Mouse (Mus musculus): Measurements from ENCODE around the gene Intu. TPM values are rescaled to one million over a fixed set of nuclear protein-coding genes. Genes with fewer than 3 reads are reported as not detected.

Intu gene
- total RNA-seq, 2 experiments from 2014 or later = 1.6 to 2.5 TPM

DNA sequence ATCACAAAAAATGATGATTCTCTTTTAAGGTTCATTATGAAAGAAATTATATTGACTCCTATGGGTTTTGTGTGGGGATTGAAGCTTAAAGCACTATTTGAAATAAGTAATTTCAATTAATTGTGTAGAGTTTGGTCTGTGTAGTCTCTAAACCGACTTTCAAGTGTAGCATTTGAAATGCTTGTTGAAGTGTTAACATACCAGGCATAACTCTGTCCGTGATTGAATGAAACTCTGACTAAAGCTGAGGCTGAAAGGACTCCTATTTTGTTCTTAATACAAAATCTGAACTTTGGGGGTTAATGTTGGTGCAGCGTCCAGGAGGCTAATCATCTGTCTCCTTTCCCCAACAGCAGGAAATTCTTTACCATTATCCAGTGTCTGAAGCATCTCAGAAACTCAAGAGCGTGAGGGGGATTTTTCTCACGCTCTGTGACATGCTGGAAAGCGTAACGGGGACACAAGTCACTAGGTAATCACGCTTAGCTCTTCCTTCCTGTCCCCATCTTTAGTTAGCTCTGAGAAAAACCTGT, 143.9 kb downstream of the Intu start:
- ATAC-seq (replicated peaks; ENCODE audit: poor library complexity, severe bottlenecking) = no peak

DNA sequence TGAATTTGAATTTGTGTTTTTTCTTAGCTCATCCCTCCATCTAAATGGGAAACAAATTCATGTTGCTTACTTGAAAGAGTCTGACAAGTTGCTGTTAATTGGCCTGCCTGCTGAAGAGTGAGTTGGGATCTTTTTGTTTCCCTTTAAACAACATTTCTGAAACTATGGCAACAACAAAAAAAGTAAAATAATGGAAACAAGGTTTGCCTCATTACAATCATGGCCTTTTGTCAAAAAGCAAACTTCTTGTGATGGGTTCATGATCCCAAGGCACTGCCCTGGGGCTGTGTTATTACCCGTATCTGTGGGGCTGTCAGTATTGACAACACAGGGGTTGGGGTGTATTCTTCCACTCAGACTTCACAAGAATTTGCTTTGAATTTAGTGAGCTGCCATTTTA, 147.8 kb downstream of the Intu start:
- ATAC-seq (replicated peaks; ENCODE audit: poor library complexity, severe bottlenecking) = no peak

DNA sequence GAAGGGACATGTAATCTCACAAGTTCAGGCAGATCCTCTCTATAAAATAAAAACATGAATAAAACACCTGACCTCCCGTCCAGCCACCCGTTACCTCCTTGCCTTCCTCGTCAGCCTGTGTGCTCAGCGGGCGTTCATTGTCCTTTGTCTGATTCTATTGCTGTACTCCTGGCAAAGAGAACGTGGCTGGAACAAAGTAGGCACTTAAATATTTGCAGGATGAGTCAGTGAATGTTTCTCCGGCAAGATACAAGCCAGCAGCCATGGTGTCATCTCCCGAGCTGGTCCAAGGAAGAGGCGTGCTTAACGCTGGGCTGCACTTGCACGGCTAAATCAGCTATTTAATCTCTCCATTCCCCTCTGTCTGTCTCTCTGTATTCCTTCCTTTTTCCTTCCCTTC, 151.3 kb downstream of the Intu start:
- ATAC-seq (replicated peaks; ENCODE audit: poor library complexity, severe bottlenecking) = no peak

DNA sequence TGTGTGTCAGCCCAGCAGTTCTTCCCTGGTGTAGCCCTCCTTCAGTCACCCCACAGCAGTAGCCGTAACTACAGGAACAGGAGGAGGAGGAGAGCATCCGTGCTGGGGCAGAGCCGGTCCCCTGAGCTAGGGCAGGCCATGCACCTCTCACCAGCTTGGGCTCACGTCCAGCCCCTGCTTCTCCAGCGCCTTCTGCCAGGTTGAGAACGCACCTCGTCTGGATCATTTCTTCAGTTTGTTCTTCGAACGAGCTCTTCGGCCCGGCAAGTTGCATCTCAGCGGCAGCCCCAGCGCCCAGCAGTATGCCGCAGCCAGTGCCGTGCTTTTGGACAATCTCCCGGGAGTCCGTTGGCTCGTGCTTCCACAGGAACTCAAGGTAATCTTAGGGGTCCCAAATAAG, 152.1 kb downstream of the Intu start:
- ATAC-seq (replicated peaks; ENCODE audit: poor library complexity, severe bottlenecking) = no peak

DNA sequence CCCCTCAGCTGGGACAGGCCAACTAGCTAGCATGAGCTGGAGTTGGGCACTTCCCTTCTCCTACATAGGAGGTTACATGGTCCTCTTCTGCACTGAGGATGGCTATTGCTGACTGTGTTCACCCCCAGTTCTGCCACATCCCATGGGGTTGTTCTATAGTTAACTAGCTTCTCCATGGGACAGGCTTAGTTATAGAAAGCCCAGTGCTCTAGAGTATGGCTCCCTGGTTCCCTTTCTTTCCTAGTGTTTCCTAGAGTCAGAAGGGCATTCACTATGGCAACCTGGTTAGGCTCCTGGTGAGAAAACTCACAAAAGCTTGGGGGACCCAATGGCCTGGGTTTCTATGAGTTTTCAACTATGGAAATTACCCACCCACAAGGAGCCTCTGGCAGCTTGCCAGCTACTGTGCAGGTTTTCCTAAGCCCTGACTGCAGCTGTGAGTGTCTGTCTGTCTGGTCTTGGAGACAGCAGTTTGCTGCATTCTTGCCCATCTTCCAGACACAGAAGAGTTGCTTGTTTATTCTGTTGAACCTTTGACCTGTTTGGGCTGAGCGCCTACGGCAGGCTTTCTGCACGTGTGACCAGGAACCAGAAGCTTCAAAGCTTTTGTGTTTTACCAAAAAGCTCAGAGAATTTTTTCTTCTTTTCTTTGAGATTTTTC, 154.9 kb downstream of the Intu start:
- ATAC-seq (replicated peaks; ENCODE audit: poor library complexity, severe bottlenecking) = no peak

DNA sequence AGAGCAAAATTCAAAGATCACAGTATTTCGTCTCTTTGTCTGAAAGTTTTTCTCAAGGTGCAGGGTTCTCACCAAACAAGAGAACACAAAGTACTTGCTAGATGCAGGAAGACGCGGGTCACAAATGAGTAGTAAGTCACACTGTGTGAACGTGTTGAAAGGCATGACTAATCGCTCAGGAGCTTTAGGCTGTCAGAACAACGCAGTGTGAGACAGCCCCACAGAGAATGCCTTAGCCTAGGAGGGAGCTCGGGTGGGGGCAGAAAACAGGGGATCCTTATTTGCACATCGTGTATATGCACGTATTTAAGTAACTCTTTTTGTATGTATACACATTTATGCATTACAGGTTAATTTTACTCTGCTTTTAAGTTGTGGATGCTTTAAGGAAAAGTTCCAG, 155.8 kb downstream of the Intu start:
- ATAC-seq (replicated peaks; ENCODE audit: poor library complexity, severe bottlenecking) = no peak

DNA sequence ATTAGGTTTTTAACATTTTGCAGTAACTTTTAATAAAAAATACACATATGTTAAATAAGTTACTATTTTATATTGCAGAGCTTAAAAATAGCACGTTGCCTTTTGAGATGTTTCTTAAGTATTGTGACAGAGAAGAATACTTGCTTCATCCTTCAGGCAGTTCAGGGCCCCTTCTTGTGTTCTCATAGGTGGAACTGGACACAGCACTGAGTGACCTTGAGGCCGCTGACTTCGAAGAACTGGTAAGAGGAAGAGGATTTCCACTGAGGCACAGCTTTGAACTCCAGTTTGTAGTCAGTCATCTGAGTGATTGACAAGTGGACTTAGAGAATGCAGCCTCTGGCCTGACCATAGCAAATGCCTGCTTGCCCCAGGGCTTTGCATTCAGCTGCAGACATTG, 156.5 kb downstream of the Intu start:
- peak; percentile 44; the same call in 1 of the 2 replicates for ATAC-seq (replicated peaks; ENCODE audit: poor library complexity, severe bottlenecking)

DNA sequence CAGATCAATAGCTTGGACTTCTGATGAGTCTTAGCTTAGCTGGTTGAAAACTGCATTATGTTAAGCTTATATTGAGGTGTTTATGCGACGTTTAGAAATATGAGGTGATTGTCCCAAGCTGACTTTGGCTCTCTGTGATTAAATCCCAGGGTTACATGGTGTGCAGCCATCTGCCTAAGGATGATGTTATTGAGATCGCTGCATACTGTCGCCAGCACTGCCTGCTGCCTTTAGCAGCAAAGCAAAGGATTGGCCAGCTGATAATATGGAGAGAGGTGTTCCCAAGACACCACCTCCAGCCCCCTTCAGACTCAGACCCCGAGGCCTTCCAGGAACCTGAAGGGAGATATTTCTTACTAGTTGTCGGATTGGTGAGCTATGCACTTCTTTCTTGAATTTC, 160.5 kb downstream of the Intu start:
- ATAC-seq (replicated peaks; ENCODE audit: poor library complexity, severe bottlenecking) = no peak

DNA sequence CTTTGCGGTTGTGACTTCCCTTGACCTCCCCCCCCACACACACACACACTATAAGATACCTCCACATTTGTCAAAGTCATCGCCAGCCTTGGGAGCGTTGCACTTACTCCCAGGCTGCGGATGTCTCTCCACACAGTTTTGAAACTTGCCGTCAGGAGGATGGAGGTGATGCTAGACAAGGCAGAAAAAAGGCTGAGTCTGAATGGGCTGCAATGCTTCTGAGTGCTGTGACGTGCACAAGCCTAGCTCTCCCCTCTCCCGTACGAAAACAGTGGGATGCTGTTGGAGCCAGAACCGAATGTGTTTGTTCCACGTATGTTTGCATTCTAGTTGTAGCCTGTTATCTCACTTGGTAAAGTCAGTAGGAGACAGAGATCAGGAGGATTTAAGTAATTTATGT, 162.3 kb downstream of the Intu start:
- ATAC-seq (replicated peaks; ENCODE audit: poor library complexity, severe bottlenecking) = no peak

DNA sequence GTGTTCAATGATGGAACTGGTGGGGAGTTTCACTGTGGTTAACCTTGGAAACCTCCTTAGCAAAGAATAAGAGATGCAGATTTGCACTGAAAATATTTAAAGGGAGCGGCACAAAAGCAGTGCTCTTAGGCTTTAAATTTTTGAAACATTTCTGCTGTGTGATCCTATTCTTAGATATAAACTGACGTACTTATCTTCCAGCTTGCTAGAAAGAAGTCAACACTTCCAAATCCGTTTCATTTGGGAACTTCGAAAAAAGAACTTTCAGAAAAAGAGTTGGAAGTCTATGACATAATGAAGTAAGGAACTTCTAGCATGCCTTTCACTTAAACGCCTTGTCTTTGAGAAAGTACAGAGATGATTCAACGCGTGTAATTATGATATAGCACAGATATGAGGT, 162.9 kb downstream of the Intu start:
- no peak for ATAC-seq (replicated peaks; ENCODE audit: poor library complexity, severe bottlenecking)

DNA sequence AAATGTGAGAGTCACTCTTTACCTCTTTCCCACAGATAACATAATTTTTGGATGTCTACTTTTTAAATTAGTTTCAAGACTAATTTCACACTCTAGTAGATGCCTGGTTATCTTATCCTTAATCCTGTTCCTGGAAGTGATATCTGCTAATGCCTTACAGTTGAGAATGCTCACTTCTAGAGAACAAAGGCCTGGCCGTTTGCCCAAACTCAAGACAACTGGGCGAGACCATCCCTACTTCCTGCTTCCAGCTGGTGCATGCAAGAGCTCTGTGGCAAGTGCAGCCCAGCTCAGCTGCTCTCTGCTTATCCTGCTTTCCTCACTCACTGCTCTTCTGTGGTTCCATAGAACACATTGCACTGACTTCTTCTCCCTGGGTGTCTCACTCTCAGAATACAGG, 163.4 kb downstream of the Intu start:
- peak; percentile 91 for ATAC-seq (replicated peaks; ENCODE audit: poor library complexity, severe bottlenecking)

DNA sequence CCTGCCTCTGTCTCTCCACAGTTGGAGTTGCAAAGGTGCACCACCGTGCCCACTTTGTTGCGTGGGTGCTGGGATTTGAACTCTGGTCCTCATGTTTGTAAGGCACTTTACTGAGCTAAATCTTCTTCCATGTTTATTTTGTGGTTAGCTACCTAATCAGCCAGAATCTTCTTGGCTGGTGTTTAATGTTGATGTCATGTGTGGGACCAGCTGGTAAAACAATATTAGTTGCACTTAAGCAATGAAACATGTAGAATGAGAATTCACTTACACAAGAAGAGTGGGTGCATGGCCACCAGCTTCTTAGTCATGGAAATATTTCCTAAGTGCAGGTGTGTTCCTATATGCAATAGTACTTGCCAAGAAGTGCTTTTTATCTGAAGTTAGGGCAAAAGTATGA, 164.1 kb downstream of the Intu start:
- ATAC-seq (replicated peaks; ENCODE audit: poor library complexity, severe bottlenecking) = no peak

DNA sequence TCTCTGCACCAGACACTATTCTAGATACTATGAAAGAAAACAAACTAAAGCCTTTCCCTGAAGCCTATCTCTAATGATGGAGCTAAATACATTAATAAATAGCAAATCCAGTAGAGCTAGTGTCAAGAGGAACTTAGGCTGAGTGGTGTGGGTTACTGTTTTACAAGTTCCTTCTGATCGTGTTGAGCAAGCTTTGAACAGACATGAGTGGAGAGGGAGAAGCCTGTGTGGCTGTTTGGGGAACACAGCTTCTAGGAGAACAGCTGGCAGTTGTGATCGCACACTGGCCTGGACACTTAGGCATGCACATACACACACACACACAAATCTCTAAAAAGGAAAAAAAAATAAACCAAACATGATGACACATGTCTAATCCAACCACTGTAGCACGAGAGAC, 167.7 kb downstream of the Intu start:
- ATAC-seq (replicated peaks; ENCODE audit: poor library complexity, severe bottlenecking) = peak; percentile 76

DNA sequence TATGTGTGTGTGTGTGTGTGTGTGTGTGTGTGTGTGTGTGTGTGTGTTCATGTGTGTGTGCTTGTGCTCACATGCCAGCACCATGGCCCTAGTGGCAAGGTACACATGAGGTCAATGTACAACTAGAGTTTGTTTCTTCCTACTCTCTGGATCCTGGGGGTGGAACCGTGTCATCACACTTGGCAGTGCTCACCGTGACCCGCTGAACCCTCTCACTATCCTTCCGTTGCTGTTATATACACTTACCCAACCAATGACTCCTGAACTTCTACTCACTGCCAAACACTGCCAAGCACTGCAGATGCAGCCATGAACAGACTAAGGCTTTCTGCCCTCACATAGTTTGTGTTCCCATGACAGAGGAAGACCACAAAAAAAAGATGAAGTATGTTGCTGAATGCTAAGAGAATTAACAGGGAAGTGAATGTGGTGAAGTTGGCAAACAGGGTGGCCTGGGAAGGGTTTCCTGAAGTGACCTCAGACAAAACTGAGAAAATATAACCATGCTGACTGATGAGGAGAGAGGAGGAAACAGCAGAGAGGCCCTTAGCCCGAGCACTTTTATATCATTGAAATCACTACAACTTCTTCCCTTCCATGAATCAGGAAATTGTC, 173.8 kb downstream of the Intu start:
- ATAC-seq (replicated peaks; ENCODE audit: poor library complexity, severe bottlenecking) = peak; percentile 92

DNA sequence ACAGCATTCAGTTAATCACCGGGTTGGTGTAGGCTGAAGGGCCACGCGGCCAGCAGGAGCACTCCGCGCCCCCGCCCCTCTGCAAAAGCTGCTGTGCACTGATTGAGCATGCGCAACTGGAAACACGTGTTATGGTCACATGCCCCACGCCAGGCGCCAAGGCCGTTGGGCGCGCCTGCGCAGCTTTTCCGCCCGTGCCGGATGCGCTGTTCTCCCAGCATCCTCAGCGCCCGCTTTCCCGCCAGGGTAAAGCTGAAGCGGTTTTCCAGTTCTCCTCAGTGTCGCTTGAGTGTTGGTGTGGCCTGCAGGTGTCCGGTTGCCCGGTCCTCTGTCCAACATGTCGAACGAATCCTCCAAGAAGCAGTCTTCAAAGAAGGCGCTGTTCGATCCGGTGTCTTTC, 177.6 kb downstream of the Intu start, which contains the start of gene Slc25a31:
Slc25a31 (plus strand) TSS at position 201 of the 400 bp plus-strand sequence.
- ATAC-seq (replicated peaks; ENCODE audit: poor library complexity, severe bottlenecking) = no peak

DNA sequence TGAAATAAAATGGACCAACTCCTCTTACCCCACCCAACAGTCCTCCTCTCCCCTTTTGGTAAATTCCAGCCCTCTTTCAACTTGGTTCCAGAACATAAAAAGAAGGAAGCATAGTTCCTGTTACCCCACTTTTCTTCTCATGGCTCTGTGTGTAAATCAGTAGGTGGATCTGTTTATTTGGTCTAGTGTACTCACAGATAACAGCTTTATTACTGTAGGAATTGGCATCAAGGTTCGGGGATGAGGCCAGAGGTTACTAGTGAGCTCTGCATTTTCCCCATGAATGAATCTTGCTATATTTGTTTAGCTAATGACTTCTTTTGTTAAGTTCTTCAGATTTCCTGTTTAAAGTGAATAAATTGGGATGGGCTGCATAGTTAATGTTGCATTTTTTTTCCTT, 185.0 kb downstream of the Intu start:
- no peak for ATAC-seq (replicated peaks; ENCODE audit: poor library complexity, severe bottlenecking)

DNA sequence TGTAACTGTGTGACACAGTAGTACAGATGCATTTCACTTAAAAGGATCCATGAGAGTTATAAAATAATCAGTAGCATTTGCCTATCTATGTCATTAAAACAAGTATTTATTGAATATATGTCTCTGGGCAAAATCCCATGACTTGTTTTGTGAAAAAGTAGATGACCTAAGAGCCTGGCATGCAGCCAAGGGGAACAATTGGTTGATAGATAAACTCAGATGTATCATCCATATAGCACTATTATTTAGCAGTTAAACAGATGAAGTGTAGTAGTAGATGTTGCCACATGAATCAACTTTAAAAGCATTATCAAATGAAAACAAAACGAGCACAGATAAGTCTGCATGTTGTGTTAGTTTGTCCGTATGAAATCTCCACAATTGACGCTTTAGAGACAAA, 187.9 kb downstream of the Intu start:
- ATAC-seq (replicated peaks; ENCODE audit: poor library complexity, severe bottlenecking) = no peak

DNA sequence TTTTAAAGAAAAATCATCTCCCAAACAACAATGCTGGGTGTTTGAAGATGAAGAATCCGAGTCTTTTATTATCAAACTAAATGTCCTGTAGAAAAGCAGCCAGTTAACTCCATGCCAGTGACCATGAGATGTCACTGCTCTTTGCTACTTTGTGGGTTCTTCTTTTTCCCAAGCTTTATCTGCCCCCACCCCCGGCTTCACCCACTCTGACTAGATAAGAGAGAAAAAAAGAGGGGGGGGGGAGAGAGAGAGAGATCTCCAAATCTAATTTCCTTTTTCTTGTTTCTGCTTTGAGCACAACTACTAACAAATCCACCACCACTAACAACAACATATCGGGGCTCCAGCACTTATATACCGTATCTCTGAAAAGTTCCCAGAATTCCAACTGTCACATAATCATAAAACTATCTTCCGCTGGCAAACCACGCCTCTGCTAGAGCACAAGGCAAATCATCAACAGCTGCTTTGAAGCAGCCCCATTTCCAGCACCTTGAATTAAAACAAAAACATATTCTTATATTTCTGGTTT, 207.4 kb downstream of the Intu start:
- no peak for ATAC-seq (replicated peaks; ENCODE audit: poor library complexity, severe bottlenecking)

DNA sequence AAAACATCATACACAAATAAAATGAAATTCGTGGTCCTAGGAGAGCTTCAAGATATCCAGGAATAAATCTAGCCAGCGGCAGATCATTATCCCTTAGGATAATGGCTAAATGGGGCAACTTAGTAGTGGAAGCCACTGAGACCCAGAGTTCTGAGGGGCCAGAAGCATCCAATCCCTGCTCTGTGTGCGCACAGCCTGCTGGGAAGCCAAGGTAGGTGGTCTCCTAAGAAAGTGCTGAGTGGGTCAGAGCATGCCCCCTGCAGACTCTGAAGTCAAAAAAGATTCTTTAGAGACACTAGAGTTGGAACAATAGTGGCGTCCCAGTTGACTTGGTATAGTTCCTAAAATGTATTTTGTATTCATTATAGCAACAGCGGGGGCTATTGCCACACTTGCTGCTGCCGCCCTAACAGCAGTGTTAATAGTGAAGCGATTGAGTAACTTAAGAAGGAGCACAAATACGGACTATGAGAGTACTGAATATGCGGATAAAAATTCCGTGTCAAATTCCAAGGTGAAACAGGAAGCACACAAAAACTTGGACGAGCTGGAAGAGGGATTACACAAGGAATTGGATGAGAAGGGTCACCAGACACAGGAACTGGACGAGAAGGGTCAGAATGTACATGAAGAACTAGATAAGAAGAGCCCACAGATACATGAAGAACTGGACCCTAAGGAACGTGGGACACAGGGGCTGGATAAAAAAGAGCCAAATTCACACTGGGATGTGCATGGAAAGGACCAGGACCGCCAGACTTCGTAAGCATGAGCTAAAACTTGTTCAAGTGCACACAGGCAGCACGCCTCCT, 213.1 kb downstream of the Intu start, which contains the start of gene Hspa4l:
Hspa4l (plus strand) TSS at position 472 of the 812 bp plus-strand sequence.
- peak; percentile 56 for ATAC-seq (replicated peaks; ENCODE audit: poor library complexity, severe bottlenecking)

DNA sequence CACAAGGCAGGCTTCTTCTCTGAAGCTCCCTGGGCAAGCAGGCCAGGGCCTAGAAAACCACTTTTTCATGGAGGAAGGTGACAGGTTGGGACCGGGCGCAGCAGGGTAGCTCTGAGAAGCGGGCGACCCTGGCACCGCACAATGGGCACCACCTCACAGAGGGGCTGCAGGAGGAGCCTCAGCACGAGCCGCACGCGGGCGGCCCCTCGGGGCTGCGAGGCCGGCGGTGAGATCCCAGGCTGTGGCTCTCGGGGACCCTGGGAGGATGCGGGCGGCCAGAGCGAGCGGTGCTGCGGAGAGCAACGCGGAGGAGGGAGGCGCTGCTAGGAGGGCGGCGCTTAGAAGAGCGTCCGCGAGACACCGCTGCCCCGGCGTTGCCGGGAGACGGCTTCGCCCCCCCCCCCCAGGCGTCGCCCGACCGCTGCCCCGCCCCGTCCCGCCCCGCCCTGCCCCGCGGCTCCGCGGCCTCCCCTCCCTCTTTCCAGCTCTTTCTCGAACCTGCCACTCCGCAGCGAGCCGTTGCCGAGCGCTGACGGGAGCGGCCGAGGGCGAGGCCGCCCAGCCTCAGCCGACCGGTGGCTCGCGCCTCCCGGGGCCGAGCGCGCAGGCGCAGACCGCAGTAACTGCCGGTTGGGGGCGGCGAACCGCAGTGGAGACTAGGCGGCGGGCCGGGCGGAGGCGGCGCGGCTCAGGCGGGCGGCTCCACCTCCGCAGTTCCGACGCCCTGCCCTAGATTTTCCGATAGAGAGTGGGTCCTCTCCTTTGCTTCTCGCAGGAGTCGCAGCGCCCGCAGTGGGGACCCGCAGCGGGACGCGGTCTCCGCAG, 214.0 kb downstream of the Intu start:
- peak; percentile 69 for ATAC-seq (replicated peaks; ENCODE audit: poor library complexity, severe bottlenecking)

Data from granulocyte monocyte progenitor cell, adult 5-6 weeks (primary cell).